Mouse (Mus musculus) heart, adult 8-10 months (tissue): ENCODE data around the gene Gm20403. TPM values are rescaled to one million over a fixed set of nuclear protein-coding genes. Genes with fewer than 3 reads are reported as not detected.
A peak's percentile ranks its signal among the peaks of the same experiment; 100 is the strongest.
"Not testable (repeated sequence)": the region's sequence is repeated elsewhere in the genome, so short reads cannot be mapped to it uniquely, and the experiment has no call there.

Experiments
- DNase-seq: peaks from one replicate; pipeline ENCODE4 v3.0.0; 2022; ENCODE audit warnings: low spot score
- total RNA-seq, 4 experiments: library from RNA; stranded (reverse); gene quantifications; 2 replicates each; pipeline ENCODE4 v1.2.4; 2022

The Gm20403 gene
- total RNA-seq: not detected

DNA sequence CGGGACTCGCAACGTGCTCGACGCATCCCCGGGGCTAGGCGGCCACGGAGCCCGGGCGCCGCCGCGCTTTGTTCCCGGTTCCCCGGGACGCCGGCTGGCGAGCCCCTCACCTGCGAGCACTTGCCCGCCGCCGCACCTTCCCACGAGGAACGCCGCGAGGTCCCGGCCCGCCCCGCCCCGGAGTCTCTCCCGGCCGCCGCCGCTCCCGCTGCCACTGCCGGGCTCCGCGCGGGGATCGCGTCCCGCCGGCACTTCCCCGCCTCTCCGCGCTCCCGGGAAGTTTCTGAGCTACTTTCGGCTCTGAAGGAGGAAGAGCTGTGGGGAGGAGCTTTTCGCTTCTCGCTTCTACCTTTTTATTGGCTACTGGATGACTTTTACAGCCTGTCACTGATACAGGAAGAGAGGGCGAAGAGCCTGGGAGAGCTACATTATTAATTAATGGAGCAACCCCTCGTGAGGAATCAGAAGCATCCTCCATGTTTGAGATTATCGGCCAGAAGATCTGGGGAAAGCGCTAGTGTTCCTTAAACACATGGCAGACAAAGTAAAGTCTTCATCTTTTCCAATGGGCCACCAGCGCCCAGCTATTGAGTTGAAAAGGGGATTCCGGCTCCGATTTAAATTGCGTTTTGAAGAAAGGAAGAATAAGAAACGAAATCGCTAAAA lies at the start of gene Gm20403:
TSS of gene Gm20403 (minus strand) at position 478 of the 666 bp plus-strand sequence.
- peak; percentile 81 for DNase-seq

DNA sequence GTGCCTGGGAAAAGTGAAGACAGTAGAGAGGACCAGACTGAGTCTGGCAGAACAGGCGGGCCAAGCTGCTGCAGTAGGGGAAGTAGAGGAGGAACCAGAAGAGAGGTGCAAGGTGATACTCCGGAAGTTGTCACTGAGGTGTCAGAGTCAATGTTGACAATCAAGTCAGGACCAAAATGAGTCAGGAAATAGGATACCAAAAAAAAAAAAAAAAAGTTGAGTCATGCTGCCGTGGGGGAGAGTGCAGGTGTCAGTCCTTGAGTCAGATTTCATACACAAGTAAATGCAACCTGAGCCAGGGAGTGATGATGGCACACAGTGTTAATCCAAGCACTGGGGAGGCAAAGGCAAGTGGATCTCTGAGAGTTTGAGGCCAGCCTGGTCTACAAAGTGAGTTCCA lies 40.8 kb upstream of the Gm20403 start:
- no peak for DNase-seq

DNA sequence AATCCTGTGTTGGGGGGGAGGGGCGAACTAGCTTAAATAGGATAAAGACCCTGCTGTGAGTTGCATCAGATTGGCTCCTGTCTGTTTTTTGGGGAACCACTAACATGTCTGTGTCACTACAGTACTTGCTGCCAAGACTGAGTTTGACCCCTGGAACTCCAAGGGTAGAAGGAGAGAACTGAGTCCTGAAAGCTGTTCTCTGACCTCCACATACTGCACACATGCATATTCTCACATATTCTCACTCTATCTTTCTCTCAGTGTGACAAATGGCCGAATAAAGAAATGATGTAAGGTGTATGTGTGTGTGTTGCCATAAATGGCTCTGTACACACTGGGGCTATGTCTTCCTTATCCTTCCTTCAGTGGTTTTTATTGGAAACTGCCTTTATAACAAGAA lies 37.0 kb upstream of the Gm20403 start:
- no peak for DNase-seq

DNA sequence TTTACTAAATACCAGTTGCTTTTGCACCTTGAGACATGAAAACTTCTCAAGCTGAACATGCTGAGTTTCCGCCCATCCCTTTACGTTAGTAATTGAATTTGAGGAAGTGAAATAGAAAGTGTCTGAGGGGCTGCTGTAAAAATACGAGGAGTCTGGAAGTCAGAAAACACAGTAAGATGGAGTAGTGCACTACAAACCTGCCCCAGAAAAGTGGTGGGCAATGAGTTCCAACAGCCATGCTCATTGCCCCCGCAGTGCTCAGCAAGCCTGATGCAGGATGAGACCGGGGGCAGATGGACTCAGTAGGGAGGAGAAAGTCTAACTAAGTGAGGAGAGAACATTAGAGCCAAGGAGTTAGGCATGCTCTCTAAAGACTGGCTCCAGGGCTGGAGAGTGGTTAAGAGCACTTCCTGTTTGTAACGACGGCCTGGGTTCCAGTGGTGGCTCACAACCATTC lies 33.1 kb upstream of the Gm20403 start:
- DNase-seq: peak; percentile 9

DNA sequence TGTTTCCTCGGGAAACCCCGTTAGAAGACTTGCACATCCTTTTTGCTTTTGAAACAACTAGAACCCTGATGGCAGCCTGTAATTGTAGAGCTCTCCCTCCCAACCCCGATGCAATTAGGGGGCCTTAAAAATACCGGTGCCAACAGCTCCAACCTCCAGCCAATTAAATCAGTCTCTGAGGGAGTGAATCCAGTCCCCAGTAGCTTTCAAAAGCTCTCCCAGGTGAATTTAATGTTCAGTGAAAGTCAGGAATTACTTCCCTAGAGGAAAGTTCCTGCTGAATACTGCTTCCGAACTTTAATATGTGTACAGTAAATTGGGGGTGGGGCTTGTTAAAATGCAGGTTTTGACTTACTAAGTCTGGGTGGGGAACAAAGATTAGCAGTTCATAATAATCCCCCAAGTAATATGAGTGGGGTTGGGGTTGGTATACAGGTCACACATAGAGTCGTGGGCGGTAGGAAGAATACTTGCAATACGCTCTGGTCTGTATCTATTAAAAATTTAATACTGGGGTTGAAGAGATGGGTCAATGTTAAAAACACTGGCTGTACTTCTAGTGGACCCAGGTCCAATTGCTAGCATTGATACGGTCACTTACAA lies 30.9 kb upstream of the Gm20403 start:
- DNase-seq: no peak

DNA sequence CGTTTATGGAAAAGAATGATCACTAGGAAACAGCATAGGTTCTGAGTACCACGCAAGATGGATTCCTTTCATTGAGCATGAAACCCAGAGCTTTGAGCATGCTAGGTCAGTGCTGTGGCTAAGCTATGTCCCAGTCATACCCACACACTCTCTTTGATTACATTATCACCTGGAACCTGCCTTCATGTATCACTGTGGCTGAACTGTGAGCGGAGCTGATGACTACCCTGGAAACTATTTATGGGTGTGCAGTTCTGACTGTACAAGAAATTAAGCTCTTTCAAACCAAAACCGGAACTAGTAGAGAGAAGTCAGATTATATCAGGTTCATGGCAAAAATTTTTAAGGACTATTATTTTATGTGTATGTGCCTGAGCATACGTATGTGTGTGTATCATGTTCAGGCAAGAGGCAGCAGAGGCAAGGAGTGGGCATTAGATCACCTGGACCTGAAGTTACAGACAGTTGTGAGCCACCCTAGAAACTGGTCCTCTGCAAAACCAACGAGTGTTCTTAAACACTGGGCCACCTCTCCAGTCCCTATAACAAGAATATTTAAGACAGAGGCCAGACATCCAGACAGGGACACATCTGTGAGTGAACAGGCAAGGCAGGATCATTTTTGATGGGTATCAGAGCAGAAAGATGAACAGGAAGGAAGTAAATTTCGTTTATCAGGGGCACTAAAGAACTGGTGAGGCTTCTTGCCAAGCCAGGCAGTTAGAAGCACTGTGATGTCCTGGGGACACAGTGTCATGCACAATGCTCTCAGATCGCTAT lies 30.2 kb upstream of the Gm20403 start:
- DNase-seq: no peak

DNA sequence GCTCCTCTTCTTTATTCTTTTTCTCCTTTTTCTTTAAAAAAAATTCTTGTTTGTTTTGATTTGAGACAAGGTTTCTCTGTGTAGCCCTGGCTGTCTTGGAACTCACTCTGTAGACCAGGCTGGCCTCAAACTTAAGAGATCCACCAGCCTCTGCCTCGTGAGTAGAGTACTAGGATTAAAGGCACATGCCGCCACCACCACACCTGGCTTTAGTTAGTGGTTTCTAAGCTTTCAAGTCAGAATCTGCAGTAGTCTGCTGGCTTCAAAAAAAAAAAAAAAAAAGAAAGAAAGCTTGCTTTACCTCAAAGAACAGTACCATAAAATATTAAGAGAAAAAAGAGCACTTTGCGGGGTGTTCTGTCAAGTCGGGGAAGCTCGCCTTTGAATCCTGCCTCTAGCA lies 29.1 kb upstream of the Gm20403 start:
- no peak for DNase-seq

DNA sequence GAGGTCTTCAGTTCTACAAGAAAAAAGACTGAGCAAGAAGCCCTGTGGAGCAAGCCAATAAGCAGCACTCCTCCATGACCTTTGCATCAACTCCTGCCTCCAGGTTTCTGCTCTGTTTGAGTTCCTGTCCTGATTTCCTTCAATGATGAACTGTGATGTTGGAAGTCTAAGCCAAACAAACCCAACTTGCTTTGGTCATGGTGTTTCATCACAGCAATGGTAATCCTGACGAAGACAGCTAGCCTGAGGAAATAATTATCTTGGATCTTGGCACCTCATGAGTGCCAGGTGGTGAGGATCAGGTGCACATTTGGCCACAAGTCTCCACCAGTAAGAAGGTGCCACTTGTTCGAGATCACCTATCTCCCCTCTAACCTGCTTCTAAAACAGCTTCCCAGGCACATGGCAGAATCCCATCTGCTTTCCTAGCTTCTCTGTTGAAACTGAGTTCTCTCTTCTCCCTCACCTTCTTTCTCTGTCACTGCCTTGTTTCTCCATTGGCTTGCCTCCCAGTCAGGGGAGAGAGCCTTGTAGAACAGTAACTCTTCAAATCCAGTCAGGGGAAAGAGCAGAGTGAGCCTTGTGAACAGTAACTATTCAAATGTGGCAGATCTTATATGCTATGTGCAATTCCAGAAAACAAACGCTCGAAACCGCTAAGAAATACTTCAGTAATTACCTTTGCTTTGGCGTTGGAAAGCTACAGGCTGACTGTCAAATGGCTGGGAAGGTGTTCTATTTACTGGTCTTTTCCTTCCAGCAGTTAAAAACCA lies 27.5 kb upstream of the Gm20403 start, which contains the start of gene Baz1a:
TSS of gene Baz1a (minus strand) at position 723 of the 773 bp plus-strand sequence.
- no peak for DNase-seq

DNA sequence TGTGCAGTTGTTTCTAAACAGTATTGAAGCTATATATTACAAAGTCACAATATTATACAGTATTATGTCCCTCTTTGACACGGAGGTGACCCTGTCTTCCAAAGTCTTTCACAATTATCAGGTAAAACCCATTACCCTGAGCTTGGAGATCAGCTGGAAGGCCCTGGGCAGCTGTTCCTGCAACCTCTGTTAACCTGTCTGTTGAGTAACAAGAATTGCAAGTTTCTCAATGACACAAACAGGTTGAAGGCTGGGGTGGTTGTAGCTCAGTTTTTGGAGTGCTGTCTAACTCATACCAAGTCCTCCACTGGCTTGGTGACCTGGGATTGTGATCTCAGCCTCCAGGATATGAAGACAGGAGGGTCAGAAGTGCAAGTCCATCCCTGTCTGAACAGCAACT lies 26.7 kb upstream of the Gm20403 start:
- DNase-seq: no peak

DNA sequence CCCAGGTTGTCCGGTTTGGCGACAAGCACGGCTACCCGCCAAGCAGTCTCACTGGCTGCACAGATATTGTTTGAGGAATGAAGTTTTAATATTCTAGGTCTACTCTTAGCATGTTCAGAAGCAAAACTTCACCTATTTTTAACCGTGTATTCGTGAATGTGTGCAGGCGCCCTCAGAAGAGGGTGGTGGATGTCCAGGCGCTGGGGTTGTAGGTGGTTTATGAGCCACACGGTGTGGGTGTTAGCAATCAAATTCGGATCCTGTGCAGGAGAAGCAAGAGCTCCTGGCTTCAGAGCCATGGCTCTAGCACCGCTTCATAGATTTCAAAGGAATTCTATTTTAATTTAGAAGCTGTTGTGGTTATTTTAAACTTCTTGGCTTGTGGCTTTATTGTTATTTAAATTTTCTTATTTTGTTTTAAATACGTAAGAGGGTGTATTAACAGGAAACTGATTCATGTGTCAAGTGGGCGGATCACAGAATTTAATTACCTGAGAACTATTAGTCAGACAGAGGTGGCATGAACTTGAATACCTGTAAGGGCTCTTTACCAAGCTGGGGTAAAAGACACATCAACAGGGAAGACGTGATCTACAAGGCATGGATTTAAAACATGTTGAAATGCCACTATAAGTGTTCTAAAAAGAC lies 21.2 kb upstream of the Gm20403 start:
- no peak for DNase-seq

DNA sequence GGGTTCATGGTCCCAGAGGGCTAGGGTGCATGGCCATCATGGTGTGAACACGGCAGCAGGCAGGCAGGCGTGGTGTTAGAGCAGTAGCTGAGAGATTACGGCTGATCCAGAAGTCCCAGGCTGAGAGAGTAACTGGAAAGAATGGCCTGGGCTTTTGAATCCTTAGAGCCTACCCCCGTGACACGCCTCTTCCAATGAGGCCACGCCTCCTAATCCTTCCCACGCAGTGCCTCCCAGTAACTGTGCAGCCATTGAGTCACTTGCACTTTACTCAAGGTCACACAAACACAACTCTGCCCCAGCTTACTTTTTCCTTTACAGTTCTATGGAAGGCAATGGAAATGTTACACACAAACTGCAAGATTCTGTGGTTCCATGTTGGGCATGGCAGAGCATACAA lies 19.7 kb upstream of the Gm20403 start:
- DNase-seq: no peak

DNA sequence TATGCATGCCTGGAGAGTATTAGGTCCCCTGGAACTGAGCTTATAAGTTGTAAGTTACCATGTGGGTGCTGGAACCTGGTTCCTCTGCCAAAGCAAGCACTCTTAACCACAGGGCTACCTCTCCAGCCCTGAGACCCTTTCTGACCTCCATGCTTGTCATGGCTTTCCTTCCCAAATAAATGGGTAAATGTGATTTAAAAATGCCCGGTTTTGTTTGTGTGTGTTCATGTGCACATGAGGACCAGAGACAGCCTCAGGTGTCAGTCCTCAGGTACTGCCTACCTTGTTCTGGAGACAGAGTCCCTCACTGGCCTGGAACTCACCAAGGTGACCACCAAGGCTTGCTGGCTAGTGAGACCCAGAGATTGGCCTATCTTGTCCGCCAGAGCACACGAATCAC lies 18.1 kb upstream of the Gm20403 start:
- DNase-seq: no peak

DNA sequence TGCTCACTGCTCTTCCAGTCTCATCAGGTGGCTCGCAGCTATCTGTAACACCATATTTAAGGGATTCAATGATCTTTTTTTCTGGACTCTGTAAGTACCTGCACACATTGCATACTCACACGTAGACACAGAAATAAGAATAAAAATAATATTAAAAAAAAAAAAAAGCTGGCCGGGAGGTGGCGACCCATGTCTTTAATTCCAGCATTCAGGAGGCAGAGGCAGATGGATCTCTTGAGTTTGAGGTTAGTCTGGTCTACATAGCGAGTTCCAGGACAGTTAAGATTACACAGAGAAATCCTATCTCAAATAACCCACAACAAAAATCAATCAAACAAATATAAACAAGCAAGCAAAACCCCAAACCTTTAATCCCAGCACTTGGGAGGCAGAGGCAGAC lies 17.5 kb upstream of the Gm20403 start:
- DNase-seq: no peak

DNA sequence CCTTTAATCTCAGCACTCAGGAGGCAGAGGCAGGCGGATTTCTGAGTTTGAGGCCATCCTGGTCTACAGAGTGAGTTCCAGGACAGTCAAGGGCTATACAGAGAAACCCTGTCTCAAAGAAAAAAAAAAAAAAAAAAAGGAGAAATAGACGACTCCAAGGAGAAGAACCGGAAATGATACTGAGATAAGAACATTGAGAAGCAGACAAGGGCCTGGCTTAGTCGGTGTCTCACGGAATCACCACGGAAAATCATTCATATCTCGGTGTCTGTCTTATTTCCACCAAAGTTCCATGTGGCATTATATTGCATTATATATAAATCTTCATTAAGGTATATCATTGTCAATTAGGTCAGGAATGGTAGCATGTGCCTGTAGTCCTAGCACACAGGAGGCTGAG lies 16.2 kb upstream of the Gm20403 start:
- DNase-seq: not testable (repeated sequence)

DNA sequence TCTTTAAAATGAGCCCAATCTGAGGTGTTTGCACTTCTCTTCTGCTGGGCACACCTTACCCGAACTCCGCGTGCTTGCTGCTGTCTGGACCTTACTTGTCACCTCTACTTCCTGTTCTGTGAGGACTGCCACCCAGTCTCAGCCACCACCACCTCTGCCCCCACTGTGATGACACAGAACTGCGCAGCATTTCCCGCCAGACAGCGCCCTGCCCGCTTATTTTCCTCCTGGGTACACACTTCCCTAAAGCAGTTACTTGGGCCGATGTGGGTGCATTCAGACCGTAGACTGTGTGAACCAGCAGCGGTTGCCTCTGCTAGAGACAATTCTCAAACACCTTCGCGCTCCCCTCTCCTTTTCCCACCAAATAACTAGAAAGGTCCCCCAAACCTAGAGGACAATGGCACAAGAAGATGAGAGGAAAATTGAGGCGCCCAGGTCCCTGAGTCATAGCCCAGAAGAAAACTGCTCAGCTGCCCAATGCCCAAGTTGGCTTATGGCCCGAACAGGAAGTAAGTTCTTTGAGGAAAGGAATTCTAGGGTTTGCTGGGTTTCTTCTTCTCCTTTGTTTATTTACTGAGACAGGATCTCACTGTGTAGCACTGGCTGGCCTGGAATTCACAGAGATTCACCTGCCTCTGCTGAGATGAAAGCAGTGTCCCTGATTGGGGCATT lies 12.8 kb upstream of the Gm20403 start:
- DNase-seq: peak; percentile 37

DNA sequence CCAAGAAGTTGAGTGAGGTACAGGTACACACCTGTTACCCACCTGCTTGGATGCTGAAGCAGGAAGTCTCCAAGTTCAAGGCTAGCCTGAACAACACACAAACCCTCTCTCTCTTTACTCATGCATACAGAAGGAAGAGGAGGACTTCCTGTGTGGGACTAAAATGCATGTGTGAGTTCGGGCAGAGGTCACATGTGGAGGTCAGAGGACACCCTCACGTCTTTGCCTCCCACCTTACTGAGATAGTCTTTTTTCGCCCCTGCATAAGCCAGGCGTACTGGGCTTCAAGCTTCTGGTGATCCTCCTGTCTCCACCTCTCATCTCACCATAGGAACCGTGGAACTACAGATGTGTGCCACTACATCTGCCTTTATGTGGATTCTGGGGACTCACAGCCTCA lies 12.1 kb upstream of the Gm20403 start:
- DNase-seq: no peak

DNA sequence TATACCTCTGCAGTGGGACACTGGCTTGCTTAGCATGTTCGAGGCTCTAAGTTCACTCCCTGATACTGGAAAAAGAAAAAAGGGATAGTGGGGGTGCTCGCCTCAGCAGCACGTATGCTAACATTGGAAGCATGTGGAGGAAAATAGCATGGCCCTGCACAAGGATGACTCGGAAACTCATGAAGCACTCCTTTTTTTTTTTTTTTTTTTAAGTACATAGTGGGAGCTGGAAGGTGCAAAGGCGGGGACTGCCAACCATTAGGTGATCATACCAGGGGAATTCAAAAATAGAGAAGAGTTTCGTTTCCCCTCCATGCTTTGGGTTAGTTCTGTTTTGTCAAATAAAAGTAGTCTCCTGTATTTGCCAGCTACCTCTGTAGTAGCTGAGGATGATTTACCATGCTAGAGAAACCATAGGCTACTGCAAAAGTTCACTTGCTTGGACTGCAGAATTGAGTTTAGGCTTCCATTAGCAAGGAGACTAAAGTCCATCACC lies 10.7 kb upstream of the Gm20403 start:
- DNase-seq: no peak

DNA sequence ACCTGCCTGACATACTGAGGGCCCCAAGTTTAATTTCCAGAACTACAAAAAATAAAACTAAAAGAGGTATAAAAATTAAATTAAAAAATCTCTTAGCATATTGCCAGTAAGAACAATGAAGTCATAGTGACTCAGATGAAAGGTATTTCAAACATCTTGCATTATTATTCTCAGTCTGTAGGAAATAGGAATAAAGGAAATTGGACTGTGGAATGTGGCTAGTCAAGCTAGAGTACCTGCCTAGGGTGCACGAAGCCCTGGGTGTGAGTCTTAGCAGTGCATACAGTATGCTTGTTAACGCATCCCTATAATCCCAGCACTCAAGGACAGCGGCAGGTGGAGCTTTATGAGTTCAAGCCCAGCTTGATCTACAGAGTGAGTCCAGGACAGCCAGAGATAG lies 9.6 kb upstream of the Gm20403 start:
- DNase-seq: no peak

DNA sequence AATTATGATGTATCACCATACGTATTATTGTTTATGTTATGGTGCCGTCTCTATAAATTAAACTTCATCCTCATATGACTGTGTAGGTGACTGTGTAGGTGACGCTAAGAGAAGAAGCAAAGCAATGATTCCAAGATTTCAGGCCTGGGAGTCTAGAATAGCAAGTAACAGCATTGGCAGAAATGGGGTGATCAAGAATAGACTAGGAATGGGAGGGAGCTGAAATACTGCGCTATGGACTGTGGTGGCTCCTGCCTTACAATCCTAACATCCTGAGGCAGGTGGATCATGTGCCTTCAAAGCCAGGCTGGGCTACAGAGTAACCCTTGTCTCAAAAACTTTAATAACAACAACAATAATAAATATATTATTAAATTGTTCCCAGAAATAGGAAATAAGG lies 8.1 kb upstream of the Gm20403 start:
- no peak for DNase-seq

DNA sequence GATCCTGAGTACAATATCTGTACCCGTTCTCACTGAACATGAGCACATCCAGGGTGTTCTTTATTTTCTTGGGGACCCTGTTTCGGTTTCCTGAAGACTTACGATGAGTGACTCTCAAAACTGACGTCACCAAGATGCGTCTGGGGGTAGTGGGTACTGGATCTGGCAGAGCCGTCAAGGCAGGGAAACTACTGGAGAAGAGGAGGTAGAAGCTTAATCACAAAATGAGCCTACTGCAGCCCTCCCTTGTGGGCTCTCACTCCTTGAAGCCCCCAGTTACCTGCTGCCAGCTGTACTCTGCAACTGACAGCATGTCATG lies 7.7 kb upstream of the Gm20403 start:
- DNase-seq: no peak
